Mouse (Mus musculus): ENCODE measurements around the gene Trpv6. TPM values are rescaled to one million over a fixed set of nuclear protein-coding genes. Genes with fewer than 3 reads are reported as not detected.

The Trpv6 gene
- polyA plus RNA-seq, 1 experiment from 2014 or later, result 0.31 TPM

GRCm38 (mm10) chr6:41642765-41643164, 6.6 kb upstream of the Trpv6 start:
- WGBS, result 85% methylated on average over 4 of the region's 4 CpGs
- Histone ChIP-seq H3K27ac (no peak overlapping the region), H3K9me3 (replicated peaks) (no peaks in the 10 kb centered on the region), H3K27me3 (ENCODE audit: low read depth, poor library complexity, severe bottlenecking) (no peaks in the 10 kb centered on the region), H3K4me1 (no peaks in the 10 kb centered on the region), H3K36me3 (no peaks in the 10 kb centered on the region), H3K4me3 (no peak overlapping the region)
- no peak for DNase-seq (ENCODE audit: low spot score)

- 77% methylated on average over 6 of the region's 6 CpGs for WGBS
Measured at GRCm38 (mm10) chr6:41641173-41641866, 5.1 kb upstream of the Trpv6 start.

GRCm38 (mm10) chr6:41640449-41640848, 4.2 kb upstream of the Trpv6 start:
- no peak overlapping the region for H3K27ac ChIP-seq
- no peaks in the 10 kb centered on the region for H3K36me3 ChIP-seq
- 65% methylated on average over 3 of the region's 3 CpGs for WGBS
- no peaks in the 10 kb centered on the region for H3K27me3 ChIP-seq (ENCODE audit: low read depth, poor library complexity, severe bottlenecking)
- DNase-seq (ENCODE audit: low spot score), result no peak
- H3K4me1 ChIP-seq, result no peaks in the 10 kb centered on the region
- no peak overlapping the region for H3K4me3 ChIP-seq
- H3K9me3 ChIP-seq (replicated peaks), result no peaks in the 10 kb centered on the region

More at GRCm38 (mm10) chr6:41641173-41641866, 5.1 kb upstream of the Trpv6 start:
- no peak for DNase-seq (ENCODE audit: low spot score)
- Histone ChIP-seq H3K4me1 (no peaks in the 10 kb centered on the region), H3K9me3 (replicated peaks) (no peaks in the 10 kb centered on the region), H3K4me3 (no peak overlapping the region), H3K36me3 (no peaks in the 10 kb centered on the region), H3K27ac (no peak overlapping the region), H3K27me3 (ENCODE audit: low read depth, poor library complexity, severe bottlenecking) (no peaks in the 10 kb centered on the region)

GRCm38 (mm10) chr6:41637927-41638506, 1.8 kb upstream of the Trpv6 start:
- Histone ChIP-seq H3K9me3 (replicated peaks) (no peaks in the 10 kb centered on the region), H3K36me3 (no peaks in the 10 kb centered on the region), H3K27ac (no peak overlapping the region), H3K4me3 (no peak overlapping the region), H3K4me1 (no peaks in the 10 kb centered on the region), H3K27me3 (ENCODE audit: low read depth, poor library complexity, severe bottlenecking) (no peaks in the 10 kb centered on the region)
- DNase-seq (ENCODE audit: low spot score), result no peak
- 81% methylated on average over 6 of the region's 6 CpGs for WGBS

GRCm38 (mm10) chr6:41637393-41637792, 1.2 kb upstream of the Trpv6 start:
- WGBS, result 27% methylated on average over 1 of the region's 1 CpGs
- Histone ChIP-seq H3K9me3 (replicated peaks) (no peaks in the 10 kb centered on the region), H3K4me1 (no peaks in the 10 kb centered on the region), H3K4me3 (no peak overlapping the region), H3K27ac (no peak overlapping the region), H3K27me3 (ENCODE audit: low read depth, poor library complexity, severe bottlenecking) (no peaks in the 10 kb centered on the region), H3K36me3 (no peaks in the 10 kb centered on the region)
- DNase-seq (ENCODE audit: low spot score), result no peak

- no peak for DNase-seq (ENCODE audit: low spot score)
- no peak overlapping the region for H3K27ac ChIP-seq
- 67% methylated on average over 1 of the region's 1 CpGs for WGBS
- no peaks in the 10 kb centered on the region for H3K4me1 ChIP-seq
- no peaks in the 10 kb centered on the region for H3K36me3 ChIP-seq
- H3K27me3 ChIP-seq (ENCODE audit: low read depth, poor library complexity, severe bottlenecking), result no peaks in the 10 kb centered on the region
- no peak overlapping the region for H3K4me3 ChIP-seq
- H3K9me3 ChIP-seq (replicated peaks), result no peaks in the 10 kb centered on the region
Measured at GRCm38 (mm10) chr6:41635211-41635610, 994 bp downstream of the Trpv6 start.

GRCm38 (mm10) chr6:41631549-41631948, 4.7 kb downstream of the Trpv6 start:
- no peaks in the 10 kb centered on the region for H3K27me3 ChIP-seq (ENCODE audit: low read depth, poor library complexity, severe bottlenecking)
- DNase-seq (ENCODE audit: low spot score), result no peak
- 87% methylated on average over 4 of the region's 4 CpGs for WGBS
- no peak overlapping the region for H3K27ac ChIP-seq
- H3K36me3 ChIP-seq, result no peaks in the 10 kb centered on the region
- no peaks in the 10 kb centered on the region for H3K4me1 ChIP-seq
- H3K9me3 ChIP-seq (replicated peaks), result no peaks in the 10 kb centered on the region
- H3K4me3 ChIP-seq, result no peak overlapping the region

GRCm38 (mm10) chr6:41630791-41631190, 5.4 kb downstream of the Trpv6 start:
- Histone ChIP-seq H3K27me3 (ENCODE audit: low read depth, poor library complexity, severe bottlenecking) (no peaks in the 10 kb centered on the region), H3K4me1 (no peaks in the 10 kb centered on the region), H3K4me3 (no peak overlapping the region), H3K36me3 (no peaks in the 10 kb centered on the region), H3K9me3 (replicated peaks) (no peaks in the 10 kb centered on the region), H3K27ac (no peak overlapping the region)
- no peak for DNase-seq (ENCODE audit: low spot score)
- WGBS, result 64% methylated on average over 2 of the region's 2 CpGs

GRCm38 (mm10) chr6:41628180-41628579, 8.0 kb downstream of the Trpv6 start:
- DNase-seq (ENCODE audit: low spot score), result no peak
- Histone ChIP-seq H3K9me3 (replicated peaks) (no peaks in the 10 kb centered on the region), H3K27ac (no peak overlapping the region), H3K27me3 (ENCODE audit: low read depth, poor library complexity, severe bottlenecking) (no peaks in the 10 kb centered on the region), H3K4me3 (no peak overlapping the region), H3K36me3 (no peaks in the 10 kb centered on the region), H3K4me1 (no peaks in the 10 kb centered on the region)
- WGBS, result 89% methylated on average over 1 of the region's 1 CpGs

GRCm38 (mm10) chr6:41622661-41623060, 13.5 kb downstream of the Trpv6 start:
- no peak for DNase-seq (ENCODE audit: low spot score)
- H3K4me1 ChIP-seq, result no peaks in the 10 kb centered on the region
- no peak overlapping the region for H3K27ac ChIP-seq
- H3K36me3 ChIP-seq, result 0 out of 2 replicates have a peak, but pooled peaks cover 11% of the 10 kb centered on the region
- no peaks in the 10 kb centered on the region for H3K27me3 ChIP-seq (ENCODE audit: low read depth, poor library complexity, severe bottlenecking)
- 72% methylated on average over 9 of the region's 9 CpGs for WGBS
- H3K4me3 ChIP-seq, result no peak overlapping the region
- H3K9me3 ChIP-seq (replicated peaks), result no peaks in the 10 kb centered on the region

GRCm38 (mm10) chr6:41621241-41621990, 14.8 kb downstream of the Trpv6 start:
- no peak overlapping the region for H3K27ac ChIP-seq
- 95% methylated on average over 12 of the region's 12 CpGs for WGBS
- no peak overlapping the region for H3K4me3 ChIP-seq
- H3K9me3 ChIP-seq (replicated peaks), result no peaks in the 10 kb centered on the region
- no peak for DNase-seq (ENCODE audit: low spot score)
- peaks cover 11% of the 10 kb centered on the region; the same call in 1 of the 2 replicates for H3K36me3 ChIP-seq
- no peaks in the 10 kb centered on the region for H3K27me3 ChIP-seq (ENCODE audit: low read depth, poor library complexity, severe bottlenecking)
- no peaks in the 10 kb centered on the region for H3K4me1 ChIP-seq

- WGBS, result 87% methylated on average over 9 of the region's 9 CpGs
- Histone ChIP-seq H3K4me1 (no peaks in the 10 kb centered on the region), H3K27ac (no peak overlapping the region), H3K27me3 (ENCODE audit: low read depth, poor library complexity, severe bottlenecking) (no peaks in the 10 kb centered on the region), H3K4me3 (no peak overlapping the region), H3K9me3 (replicated peaks) (no peaks in the 10 kb centered on the region), H3K36me3 (peaks cover 11% of the 10 kb centered on the region; the same call in 1 of the 2 replicates)
- DNase-seq (ENCODE audit: low spot score), result no peak
Measured at GRCm38 (mm10) chr6:41620173-41620798, 15.9 kb downstream of the Trpv6 start.

GRCm38 (mm10) chr6:41607637-41608036, 28.6 kb downstream of the Trpv6 start:
- WGBS, result 57% methylated on average over 5 of the region's 5 CpGs
- Histone ChIP-seq H3K36me3 (no peaks in the 10 kb centered on the region), H3K27ac (no peak overlapping the region), H3K4me3 (no peak overlapping the region), H3K4me1 (peaks cover 9% of the 10 kb centered on the region), H3K27me3 (ENCODE audit: low read depth, poor library complexity, severe bottlenecking) (peaks cover 4% of the 10 kb centered on the region; the same call in 1 of the 2 replicates), H3K9me3 (replicated peaks) (no peaks in the 10 kb centered on the region)
- DNase-seq (ENCODE audit: low spot score), result no peak
